Mouse (Mus musculus): Measurements from ENCODE around the gene Rabl6. TPM values are rescaled to one million over a fixed set of nuclear protein-coding genes. Genes with fewer than 3 reads are reported as not detected.

The Rabl6 gene
- total and polyA plus RNA-seq, 3 experiments, result 34.6 to 62.0 (median 55.7) TPM

- H3K36me3 ChIP-seq (replicated peaks in 1 of 2; ENCODE audit: control insufficient read depth in 1 of 2, insufficient read depth in 1 of 2, low read length in 1 of 2), result peaks cover 91 to 94% of the 10 kb centered on the region in 2 experiments
Measured at GRCm38 (mm10) chr2:25596765-25597510, 11.4 kb downstream of the Rabl6 start.

DNA sequence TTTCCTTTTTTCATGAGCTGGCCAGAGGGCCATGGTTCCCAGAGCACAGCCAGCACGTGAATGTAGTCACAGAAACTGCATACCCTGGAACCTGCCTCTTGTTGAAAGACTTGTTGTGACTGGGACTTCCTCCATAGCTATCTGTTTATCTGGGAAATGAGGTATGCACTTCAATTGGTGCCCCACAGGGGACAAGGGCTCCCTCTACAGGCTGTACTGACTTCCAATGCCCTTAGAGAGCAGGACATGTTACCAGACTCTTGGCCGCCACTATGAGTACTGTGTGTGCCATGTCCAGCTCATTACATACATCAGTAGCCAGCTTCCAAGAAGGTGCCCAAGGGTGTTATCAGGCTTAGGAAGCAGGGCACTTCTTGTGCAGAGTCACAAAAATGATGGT, 16.5 kb downstream of the Rabl6 start:
- no peaks in the 10 kb centered on the region for H3K79me2 ChIP-seq (replicated peaks; ENCODE audit: control insufficient read depth, extremely low read depth, insufficient read depth, poor library complexity, severe bottlenecking)
- H3K9ac ChIP-seq (ENCODE audit: insufficient read depth, low read depth), result no peak overlapping the region
- H3K36me3 ChIP-seq (replicated peaks in 1 of 2; ENCODE audit: control insufficient read depth in 1 of 2, insufficient read depth in 1 of 2, low read length in 1 of 2), result peaks cover 81 to 93% of the 10 kb centered on the region in 2 experiments
- H3K9me3 ChIP-seq (replicated peaks; ENCODE audit: low read length), result no peaks in the 10 kb centered on the region
- H3K4me3 ChIP-seq (replicated peaks in 1 of 3; ENCODE audit: low read depth in 2 of 3, low read length in 2 of 3, poor library complexity in 1 of 3), result no peak overlapping the region
- dilution Hi-C loops (cut with MboI; ENCODE audit: extremely low pct_ligation_motif_present, extremely low pct_unique_long_range_greater_than_20kb, low sequenced_read_pairs), result no loop called here
- TF ChIP-seq CTCF (conservative IDR thresholded peaks at IDR 0.05 in 1 of 2, IDR thresholded peaks at IDR 0.05 in 1 of 2; ENCODE audit: low read depth in 2 of 2, low read length in 2 of 2), result peak; percentile 28 to 61; a peak in 2 of 4 replicates
- TF ChIP-seq MAX (IDR thresholded peaks at IDR 0.05; ENCODE audit: low read length), result no peak
- TF ChIP-seq RAD21 (IDR thresholded peaks at IDR 0.05; ENCODE audit: low read depth, low read length), result peak; percentile 43
- H3K27me3 ChIP-seq (replicated peaks), result no peaks in the 10 kb centered on the region
- peaks cover 0 to 2% of the 10 kb centered on the region in 2 experiments; a peak in 1 of 4 replicates for H3K4me1 ChIP-seq (ENCODE audit: control insufficient read depth in 1 of 2, insufficient read depth in 2 of 2)
- no peak overlapping the region for H3K4me2 ChIP-seq (ENCODE audit: insufficient read depth, low read depth, poor library complexity, severe bottlenecking)
- peak; percentile 43 for DNase-seq (ENCODE audit: extremely low read depth)
- in situ Hi-C loops (cut with MboI; ENCODE audit: low pct_ligation_motif_present, low pct_unique_long_range_greater_than_20kb, low sequenced_read_pairs), result no loop called here
- H3K27ac ChIP-seq (ENCODE audit: insufficient read depth, low read depth), result no peak overlapping the region

More at GRCm38 (mm10) chr2:25596765-25597510, 11.4 kb downstream of the Rabl6 start:
- H3K4me2 ChIP-seq (ENCODE audit: insufficient read depth, low read depth, poor library complexity, severe bottlenecking), result no peak overlapping the region
- no peak overlapping the region for H3K27ac ChIP-seq (ENCODE audit: insufficient read depth, low read depth)
- DNase-seq (ENCODE audit: extremely low read depth), result no peak
- H3K9me3 ChIP-seq (replicated peaks; ENCODE audit: low read length), result no peaks in the 10 kb centered on the region
- no peak overlapping the region for H3K9ac ChIP-seq (ENCODE audit: insufficient read depth, low read depth)
- in situ Hi-C loops (cut with MboI; ENCODE audit: low pct_ligation_motif_present, low pct_unique_long_range_greater_than_20kb, low sequenced_read_pairs), result no loop called here
- H3K79me2 ChIP-seq (replicated peaks; ENCODE audit: control insufficient read depth, extremely low read depth, insufficient read depth, poor library complexity, severe bottlenecking), result no peaks in the 10 kb centered on the region
- no peak for TF ChIP-seq KAT2A (IDR thresholded peaks at IDR 0.05; ENCODE audit: insufficient replicate concordance, low read length)
- TF ChIP-seq MAZ (IDR thresholded peaks at IDR 0.05; ENCODE audit: low read depth, low read length), result no peak
- TF ChIP-seq CTCF (conservative IDR thresholded peaks at IDR 0.05 in 1 of 2, IDR thresholded peaks at IDR 0.05 in 1 of 2; ENCODE audit: low read depth in 2 of 2, low read length in 2 of 2), result no peak
- TF ChIP-seq ELF1 (IDR thresholded peaks at IDR 0.05; ENCODE audit: low read depth, low read length), result no peak
- no peak for TF ChIP-seq BHLHE40 (IDR thresholded peaks at IDR 0.05; ENCODE audit: low read depth, low read length)
- no peak for TF ChIP-seq SMC3 (IDR thresholded peaks at IDR 0.05; ENCODE audit: low read depth, low read length)
- TF ChIP-seq RCOR1 (conservative IDR thresholded peaks at IDR 0.05; ENCODE audit: low read depth, low read length), result no peak
- TF ChIP-seq RAD21 (IDR thresholded peaks at IDR 0.05; ENCODE audit: low read depth, low read length), result no peak
- TF ChIP-seq POLR2A (IDR thresholded peaks at IDR 0.05; ENCODE audit: low read depth, low read length), result no peak
- no peak for TF ChIP-seq MEF2A (IDR thresholded peaks at IDR 0.05; ENCODE audit: borderline replicate concordance, low read depth, low read length)
- TF ChIP-seq ZKSCAN1 (IDR thresholded peaks at IDR 0.05; ENCODE audit: borderline replicate concordance, low read depth, low read length), result no peak
- no peak for TF ChIP-seq TBP (conservative IDR thresholded peaks at IDR 0.05; ENCODE audit: low read depth, low read length)
- TF ChIP-seq POLR2AphosphoS2 (IDR thresholded peaks at IDR 0.05; ENCODE audit: low read depth, low read length), result no peak
- TF ChIP-seq JUN (IDR thresholded peaks at IDR 0.05; ENCODE audit: insufficient read depth, low read depth, low read length), result no peak
- H3K4me1 ChIP-seq (ENCODE audit: control insufficient read depth in 1 of 2, insufficient read depth in 2 of 2), result peaks cover 2 to 8% of the 10 kb centered on the region in 2 experiments; a peak in 1 of 4 replicates
- dilution Hi-C loops (cut with MboI; ENCODE audit: extremely low pct_ligation_motif_present, extremely low pct_unique_long_range_greater_than_20kb, low sequenced_read_pairs), result no loop called here
- no peak overlapping the region for H3K4me3 ChIP-seq (replicated peaks in 1 of 3; ENCODE audit: low read depth in 2 of 3, low read length in 2 of 3, poor library complexity in 1 of 3)
- H3K27me3 ChIP-seq (replicated peaks), result no peaks in the 10 kb centered on the region

Data from CH12.LX (cell line).